Mouse (Mus musculus): ENCODE results near the gene Eml2. TPM values are rescaled to one million over a fixed set of nuclear protein-coding genes. Genes with fewer than 3 reads are reported as not detected.

Gene Eml2
- polyA plus RNA-seq, 1 experiment, result 26.9 TPM

GRCm38 (mm10) chr7:19155825-19156475, 20.3 kb upstream of the Eml2 start:
- no peak for TF ChIP-seq GATA1 (IDR thresholded peaks at IDR 0.05; ENCODE audit: low read length)

GRCm38 (mm10) chr7:19157160-19157800, 18.9 kb upstream of the Eml2 start:
- TF ChIP-seq GATA1 (IDR thresholded peaks at IDR 0.05; ENCODE audit: low read length), result no peak

- no peak for TF ChIP-seq GATA1 (IDR thresholded peaks at IDR 0.05; ENCODE audit: low read length)
Measured at GRCm38 (mm10) chr7:19158601-19159000, 17.6 kb upstream of the Eml2 start.

- TF ChIP-seq GATA1 (IDR thresholded peaks at IDR 0.05; ENCODE audit: low read length), result no peak
Measured at GRCm38 (mm10) chr7:19159411-19159810, 16.8 kb upstream of the Eml2 start.

- TF ChIP-seq GATA1 (IDR thresholded peaks at IDR 0.05; ENCODE audit: low read length), result no peak
Measured at GRCm38 (mm10) chr7:19160115-19160514, 16.1 kb upstream of the Eml2 start.

GRCm38 (mm10) chr7:19162928-19163327, 13.3 kb upstream of the Eml2 start:
- TF ChIP-seq GATA1 (IDR thresholded peaks at IDR 0.05; ENCODE audit: low read length), result no peak

- TF ChIP-seq GATA1 (IDR thresholded peaks at IDR 0.05; ENCODE audit: low read length), result no peak
Measured at GRCm38 (mm10) chr7:19163752-19164151, 12.5 kb upstream of the Eml2 start.

- TF ChIP-seq GATA1 (IDR thresholded peaks at IDR 0.05; ENCODE audit: low read length), result no peak
Measured at GRCm38 (mm10) chr7:19164189-19164588, 12.0 kb upstream of the Eml2 start.

GRCm38 (mm10) chr7:19164978-19165377, 11.2 kb upstream of the Eml2 start:
- no peak for TF ChIP-seq GATA1 (IDR thresholded peaks at IDR 0.05; ENCODE audit: low read length)

GRCm38 (mm10) chr7:19165656-19166423, 10.4 kb upstream of the Eml2 start, which contains the start of gene Gipr:
Gipr (minus strand) TSS chr7:19166127.
- no peak for TF ChIP-seq GATA1 (IDR thresholded peaks at IDR 0.05; ENCODE audit: low read length)

GRCm38 (mm10) chr7:19166990-19167389, 9.2 kb upstream of the Eml2 start:
- TF ChIP-seq GATA1 (IDR thresholded peaks at IDR 0.05; ENCODE audit: low read length), result no peak

- no peak for TF ChIP-seq GATA1 (IDR thresholded peaks at IDR 0.05; ENCODE audit: low read length)
Measured at GRCm38 (mm10) chr7:19169506-19169905, 6.7 kb upstream of the Eml2 start.

- no peak for TF ChIP-seq GATA1 (IDR thresholded peaks at IDR 0.05; ENCODE audit: low read length)
Measured at GRCm38 (mm10) chr7:19170142-19170541, 6.1 kb upstream of the Eml2 start.

- TF ChIP-seq GATA1 (IDR thresholded peaks at IDR 0.05; ENCODE audit: low read length), result no peak
Measured at GRCm38 (mm10) chr7:19171831-19172230, 4.4 kb upstream of the Eml2 start.

GRCm38 (mm10) chr7:19172874-19173273, 3.3 kb upstream of the Eml2 start:
- TF ChIP-seq GATA1 (IDR thresholded peaks at IDR 0.05; ENCODE audit: low read length), result no peak

GRCm38 (mm10) chr7:19176516-19176947, 311 bp downstream of the Eml2 start:
- no peak for TF ChIP-seq GATA1 (IDR thresholded peaks at IDR 0.05; ENCODE audit: low read length)

Data from G1E-ER4 (cell line).